Mouse (Mus musculus) hematopoietic stem cell, adult 5-6 weeks (primary cell): ENCODE measurements around the gene Foxn3. TPM values are rescaled to one million over a fixed set of nuclear protein-coding genes. Genes with fewer than 3 reads are reported as not detected.

Experiments used
- ATAC-seq, 2 experiments: fragments of 125-278 bp in 1 of 2; replicated peaks in 1 of 2; 2 replicates each; pipeline ENCODE4 v1.8.0; 2016 to 2017; ENCODE audit warnings: inconsistent platforms in 2 of 2, mild to moderate bottlenecking in 2 of 2, moderate number of reproducible peaks in 2 of 2, low read depth in 1 of 2, moderate TSS enrichment in 1 of 2; ENCODE audit not compliant: low FRiP score in 2 of 2, poor library complexity in 2 of 2, severe bottlenecking in 2 of 2, insufficient read depth in 1 of 2, low TSS enrichment in 1 of 2
- total RNA-seq: library from RNA; stranded (forward); fragments of 172-1452, 232-1000 nt; gene quantifications from 2 replicates; pipeline ENCODE4 v1.2.3, GENCODE M21; 2017

The Foxn3 gene
- total RNA-seq, 1 experiment from 2014 or later: 50.9 TPM

- ATAC-seq: no peak
Observed at GRCm38 (mm10) chr12:99415538-99415937, 147.8 kb downstream of the Foxn3 start.

DNA sequence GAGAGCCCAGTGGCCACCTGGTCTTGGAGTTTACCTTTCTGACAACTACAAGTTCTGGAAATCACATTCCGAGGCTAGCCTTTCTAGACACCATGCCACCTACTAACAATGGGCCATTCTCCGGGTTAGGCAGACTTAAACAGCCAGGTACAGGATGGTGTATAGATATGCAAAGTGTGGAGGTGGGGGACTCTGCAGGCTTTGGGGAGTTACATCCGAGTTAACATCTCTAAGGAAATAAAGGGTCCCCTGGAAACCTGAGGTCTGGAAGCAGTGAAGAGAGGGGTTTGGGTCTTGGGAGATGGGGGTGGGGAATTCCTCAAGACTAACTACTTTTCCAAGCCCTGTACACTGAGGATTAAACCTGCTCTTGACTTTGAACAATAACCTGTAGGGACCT, 150.9 kb downstream of the Foxn3 start:
- no peak for ATAC-seq

DNA sequence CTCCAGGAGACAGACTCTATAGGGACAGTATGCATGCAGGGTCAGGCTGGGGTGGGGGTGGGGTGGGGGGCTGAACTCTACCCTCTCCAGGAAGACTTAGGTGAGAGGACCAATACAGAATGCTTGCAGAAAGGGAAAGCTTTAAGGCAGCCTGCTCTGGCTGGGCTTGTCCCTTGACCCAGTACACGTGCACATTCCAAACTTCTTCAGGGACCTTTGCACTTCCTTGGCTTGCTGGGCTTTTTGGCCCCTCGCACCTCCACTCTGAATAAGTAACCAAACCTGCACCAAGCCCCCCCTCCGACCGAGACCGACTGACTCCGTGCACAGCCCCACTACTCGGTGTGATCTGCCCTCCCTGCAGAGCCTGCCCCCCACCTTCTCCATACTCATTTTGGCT, 151.3 kb downstream of the Foxn3 start:
- no peak for ATAC-seq

- no peak for ATAC-seq
Observed at GRCm38 (mm10) chr12:99408651-99409050, 154.7 kb downstream of the Foxn3 start.

GRCm38 (mm10) chr12:99408089-99408488, 155.3 kb downstream of the Foxn3 start:
- no peak for ATAC-seq

DNA sequence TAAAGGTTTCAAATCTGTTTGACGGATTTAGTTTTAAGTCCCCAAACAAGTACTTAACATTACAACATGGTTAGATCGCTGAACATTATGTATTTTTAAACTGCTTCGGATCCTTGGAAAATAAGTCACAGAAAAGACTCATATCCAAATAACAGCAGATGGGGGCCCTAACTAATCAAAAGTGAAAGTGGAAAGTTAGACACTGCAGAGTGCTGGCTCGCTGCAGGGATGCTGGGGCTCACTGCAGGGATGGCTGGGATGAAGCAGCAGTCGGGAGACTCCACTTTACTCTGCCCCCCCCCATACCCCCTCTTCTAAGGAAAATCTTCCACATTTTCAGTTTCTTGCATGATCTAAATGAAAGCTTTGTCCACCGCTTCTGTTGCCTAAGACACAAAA, 156.1 kb downstream of the Foxn3 start:
- peak; percentile 52 to 55; a peak in 1 of 4 replicates for ATAC-seq

GRCm38 (mm10) chr12:99406697-99407317, 156.6 kb downstream of the Foxn3 start:
- ATAC-seq: peak in 1 of 2 experiments; percentile 43; a peak in 2 of 4 replicates

- ATAC-seq: peak; percentile 54 to 63
Observed at GRCm38 (mm10) chr12:99406254-99406653, 157.1 kb downstream of the Foxn3 start.

DNA sequence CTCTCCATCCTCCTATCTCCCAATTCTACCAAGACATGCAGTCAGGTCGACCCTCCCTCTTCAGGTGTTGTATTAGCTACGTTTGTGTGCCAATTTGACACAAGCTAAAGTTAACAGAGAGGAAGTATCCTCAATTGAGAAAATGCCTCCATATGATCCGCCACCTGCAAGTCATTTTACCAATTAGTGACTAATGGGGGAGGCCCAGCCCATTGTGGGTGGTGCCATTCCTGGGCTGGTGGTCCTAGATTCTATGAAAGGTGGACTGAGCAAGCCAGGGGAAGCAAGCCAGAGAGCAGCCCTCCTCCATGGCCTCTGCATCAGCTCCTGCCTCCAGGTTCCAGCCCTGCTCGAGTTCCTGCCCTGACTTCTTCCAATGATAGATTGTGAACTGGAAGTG, 158.0 kb downstream of the Foxn3 start:
- no peak for ATAC-seq

- ATAC-seq: no peak
Observed at GRCm38 (mm10) chr12:99403004-99403403, 160.4 kb downstream of the Foxn3 start.

- ATAC-seq: no peak
Observed at GRCm38 (mm10) chr12:99400907-99401306, 162.5 kb downstream of the Foxn3 start.

DNA sequence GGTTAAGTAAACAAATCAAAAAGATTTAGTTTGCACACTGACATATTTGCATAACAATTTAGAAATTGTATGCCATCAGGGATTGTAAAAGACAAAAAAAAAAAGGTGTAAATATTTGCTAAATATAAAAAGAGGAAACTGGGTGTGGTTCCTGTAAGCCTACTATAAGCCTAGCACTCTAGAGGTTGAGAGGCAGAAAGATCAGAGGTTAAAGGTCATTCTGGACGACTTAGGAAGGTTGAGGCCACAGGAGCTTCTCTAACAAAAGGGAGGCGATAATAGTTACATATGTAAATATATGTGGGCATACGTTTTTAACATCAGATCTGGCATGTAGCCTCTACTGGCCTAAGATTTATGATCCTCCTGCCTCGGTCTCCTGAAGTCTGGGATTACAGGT, 163.8 kb downstream of the Foxn3 start:
- ATAC-seq: no peak

DNA sequence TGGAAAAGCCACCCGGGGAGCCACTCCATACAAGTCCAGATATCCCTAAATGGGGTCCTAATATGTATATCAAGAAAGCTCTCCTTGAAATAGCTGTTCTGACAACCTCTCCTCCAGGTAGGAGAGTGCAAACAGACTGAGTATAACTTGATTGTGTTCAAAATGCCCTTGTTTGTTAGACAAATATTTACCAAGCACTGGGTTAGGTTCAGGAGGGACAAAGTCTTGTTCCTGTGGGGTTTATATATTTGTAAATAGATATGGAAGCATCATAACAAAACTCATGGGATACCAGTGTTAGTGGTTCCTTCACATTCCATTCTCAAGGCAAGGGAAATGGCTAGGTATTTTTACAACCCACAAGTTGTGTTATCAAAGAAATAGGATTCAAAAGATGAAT, 166.9 kb downstream of the Foxn3 start:
- ATAC-seq: no peak

- ATAC-seq: no peak
Observed at GRCm38 (mm10) chr12:99395082-99395481, 168.3 kb downstream of the Foxn3 start.

DNA sequence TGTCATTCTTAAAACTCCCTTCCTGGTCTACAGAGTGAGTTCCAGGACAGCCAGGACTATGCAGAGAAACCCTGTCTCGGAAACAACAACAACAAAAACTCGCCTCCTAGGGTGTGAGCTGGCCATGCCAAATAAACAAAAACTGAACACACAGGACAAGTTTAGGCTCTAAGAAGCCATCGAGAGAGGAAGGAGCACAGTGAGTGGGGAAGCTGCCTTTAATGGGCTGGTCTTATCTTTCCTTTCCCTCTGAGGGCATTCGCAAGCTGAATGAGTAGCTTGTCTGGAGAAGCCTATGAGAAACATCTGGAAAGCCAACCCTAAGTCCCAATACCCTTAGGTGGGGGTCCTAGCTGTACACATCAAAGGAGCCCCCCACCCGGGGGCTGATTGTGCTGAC, 168.7 kb downstream of the Foxn3 start:
- ATAC-seq: no peak

DNA sequence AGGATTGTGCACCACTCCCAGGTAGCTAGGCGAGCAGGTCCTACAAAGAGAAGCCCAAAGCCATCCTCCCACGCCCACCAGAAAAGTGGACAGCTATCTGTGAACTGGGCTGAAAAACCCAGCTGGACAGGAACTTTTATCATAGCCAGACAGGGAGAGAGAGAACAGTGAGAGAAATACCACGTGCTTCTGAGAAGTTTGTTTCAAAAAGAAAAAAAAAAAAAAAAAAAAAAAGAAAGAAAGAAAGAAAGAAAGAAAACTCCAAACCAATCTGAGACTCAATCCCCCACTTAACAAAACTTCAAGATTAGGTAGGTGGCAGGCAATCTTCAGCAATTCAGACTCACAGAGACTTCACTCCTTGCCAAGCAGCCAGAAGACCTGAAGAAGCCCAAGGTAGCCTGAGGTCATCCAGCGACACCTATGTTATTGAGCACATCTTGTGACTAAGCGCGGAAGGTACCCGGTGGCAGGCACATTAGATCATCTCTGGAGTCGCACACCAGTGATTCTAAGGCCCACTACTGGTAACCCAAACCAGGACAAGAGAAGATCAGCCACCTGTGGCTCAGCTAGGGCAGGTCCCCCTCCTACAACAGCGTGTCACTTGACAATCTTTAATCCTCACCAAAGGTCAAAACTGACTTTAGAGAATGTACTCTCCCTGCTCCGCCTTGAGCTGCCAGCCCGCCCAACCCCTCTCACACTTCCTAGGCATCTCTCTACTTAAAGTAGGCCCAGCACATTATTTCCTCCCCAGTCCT, 169.3 kb downstream of the Foxn3 start:
- no peak for ATAC-seq

GRCm38 (mm10) chr12:99392944-99393866, 170.2 kb downstream of the Foxn3 start:
- ATAC-seq: peak; percentile 53 to 58
